Mouse (Mus musculus) heart, embryonic 10.5 days (tissue): ENCODE results near the gene Bag3. TPM values are rescaled to one million over a fixed set of nuclear protein-coding genes. Genes with fewer than 3 reads are reported as not detected.

Experiments
- DNase-seq: peaks from one replicate; pipeline ENCODE4 v3.0.0-alpha.2; 2017; ENCODE audit warnings: low spot score
- H3K27ac ChIP-seq: fragments of 300-500 bp; sonication (generic); 2 replicates; pipeline ENCODE4 v1.5.1; 2016; ENCODE audit warnings: mild to moderate bottlenecking
- H3K27me3 ChIP-seq: fragments of 300-500 bp; sonication (generic); 2 replicates; pipeline ENCODE4 v1.6.1; 2016; ENCODE audit warnings: mild to moderate bottlenecking; ENCODE audit not compliant: poor library complexity, insufficient read depth, severe bottlenecking
- H3K36me3 ChIP-seq: fragments of 300-500 bp; sonication (generic); 2 replicates; pipeline ENCODE4 v1.6.1; 2016; ENCODE audit warnings: mild to moderate bottlenecking, moderate library complexity
- H3K4me1 ChIP-seq: fragments of 300-500 bp; sonication (generic); 2 replicates; pipeline ENCODE4 v1.6.1; 2016; ENCODE audit warnings: mild to moderate bottlenecking
- H3K4me3 ChIP-seq: fragments of 300-500 bp; sonication (generic); 2 replicates; pipeline ENCODE4 v1.5.1; 2016; ENCODE audit warnings: mild to moderate bottlenecking, moderate library complexity
- H3K9me3 ChIP-seq: fragments of 300-500 bp; sonication (generic); 2 replicates; pipeline ENCODE4 v1.6.1; 2016; ENCODE audit warnings: mild to moderate bottlenecking, moderate library complexity
- WGBS: fragments of 180-500 bp; shearing (Covaris S2); methylation state at CpG from one replicate; pipeline ENCODE4 v1.1.7; 2016; 5-methylcytosine and 5-hydroxymethylcytosine counted together
- polyA plus RNA-seq: library from polyadenylated mRNA; unstranded; fragments of >200 nt; fragmentation: Nextera tagmentation; extraction: Ambion mirVana; gene quantifications from 2 replicates; pipeline ENCODE4 v1.2.1, GENCODE M21; 2016

The Bag3 gene
- polyA plus RNA-seq, 1 experiment from 2014 or later: 13.3 TPM

GRCm38 (mm10) chr7:128526611-128527010, 3.2 kb downstream of the Bag3 start:
- 0 out of 2 replicates have a peak, but pooled peaks cover 5% of the 10 kb centered on the region for H3K36me3 ChIP-seq
- WGBS: 57% methylated on average over 6 of the region's 6 CpGs
- H3K27me3 ChIP-seq: no peaks in the 10 kb centered on the region
- H3K4me1 ChIP-seq: peaks cover 65% of the 10 kb centered on the region
- H3K4me3 ChIP-seq: no peak overlapping the region
- no peak for DNase-seq
- no peak overlapping the region for H3K27ac ChIP-seq
- no peaks in the 10 kb centered on the region for H3K9me3 ChIP-seq

DNA sequence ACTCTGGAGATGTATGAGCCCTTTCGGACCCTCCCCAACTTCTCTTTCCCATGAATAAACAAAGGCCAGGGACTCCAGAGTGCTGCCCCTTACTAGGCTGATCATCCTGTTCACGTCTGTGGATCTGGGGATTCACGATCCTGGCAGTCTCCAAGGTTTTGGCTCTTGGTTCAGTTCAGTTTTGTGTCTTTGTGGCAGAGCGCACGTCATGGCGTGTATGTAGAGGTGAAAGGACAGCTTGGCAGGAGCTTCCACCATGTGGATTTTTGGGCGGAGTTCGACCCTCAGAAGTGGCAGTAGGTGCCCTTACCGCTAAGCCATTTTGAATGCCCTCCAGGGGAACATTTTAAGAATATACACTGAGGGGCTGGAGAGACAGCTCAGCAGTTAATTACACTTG, 5.2 kb downstream of the Bag3 start:
- Histone ChIP-seq H3K27ac (peak overlapping the region; percentile 86), H3K36me3 (0 out of 2 replicates have a peak, but pooled peaks cover 5% of the 10 kb centered on the region), H3K4me1 (peaks cover 79% of the 10 kb centered on the region), H3K27me3 (no peaks in the 10 kb centered on the region), H3K4me3 (no peak overlapping the region), H3K9me3 (no peaks in the 10 kb centered on the region)
- 75% methylated on average over 9 of the region's 9 CpGs for WGBS
- no peak for DNase-seq

DNA sequence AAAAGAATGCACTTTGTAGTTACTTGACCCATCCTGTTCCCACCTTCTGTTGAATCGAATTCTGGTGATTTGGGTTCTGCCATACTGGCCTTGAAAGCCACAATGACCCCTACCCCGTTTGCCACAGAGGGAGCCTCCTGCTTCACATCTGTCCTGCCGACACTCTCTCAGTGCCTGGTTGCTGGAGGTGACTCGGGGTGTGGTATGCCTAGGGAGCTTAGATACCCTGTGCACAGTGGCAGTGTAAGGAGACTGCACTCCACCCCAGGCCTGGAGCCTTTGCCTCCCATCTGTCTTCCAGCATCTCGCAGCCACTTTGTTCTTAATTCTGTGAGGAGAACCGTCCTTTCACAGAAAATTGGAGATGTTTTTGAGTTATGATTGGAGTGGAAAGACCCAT, 5.7 kb downstream of the Bag3 start:
- H3K4me3 ChIP-seq: no peak overlapping the region; the same call in 1 of the 2 replicates

DNA sequence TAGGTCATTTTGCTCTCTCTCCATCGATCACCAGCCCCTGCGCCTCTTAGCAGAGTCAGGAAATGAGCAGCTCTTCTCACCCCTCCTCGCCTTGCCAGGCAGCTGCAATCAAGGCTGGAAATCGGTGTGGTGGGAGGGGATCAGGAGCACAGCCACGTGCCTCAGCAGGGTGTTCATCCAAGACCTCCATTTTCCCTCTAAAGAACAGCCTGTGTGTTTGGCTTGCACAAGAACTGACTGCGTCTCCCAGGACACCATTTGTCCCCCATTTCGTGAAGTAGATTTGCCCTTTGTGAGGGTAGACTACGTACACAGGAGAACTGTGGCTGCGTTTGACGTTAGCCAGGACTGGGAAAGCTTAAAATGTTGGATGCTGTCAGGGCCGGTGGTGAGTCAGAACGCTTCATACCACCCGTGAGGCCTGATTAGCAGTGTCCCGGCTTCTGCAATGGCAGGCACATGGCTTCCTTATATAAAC, 6.2 kb downstream of the Bag3 start:
- no peak for DNase-seq
- H3K9me3 ChIP-seq: no peaks in the 10 kb centered on the region
- H3K27me3 ChIP-seq: no peaks in the 10 kb centered on the region
- 11% methylated on average over 14 of the region's 14 CpGs for whole genome bisulfite sequencing
- peaks cover 85% of the 10 kb centered on the region for H3K4me1 ChIP-seq
- peak overlapping the region; percentile 86 for H3K27ac ChIP-seq
- 0 out of 2 replicates have a peak, but pooled peaks cover 5% of the 10 kb centered on the region for H3K36me3 ChIP-seq
- H3K4me3 ChIP-seq: peak overlapping the region; percentile 34; the same call in 1 of the 2 replicates

More for the DNA sequence above, 5.7 kb downstream of the Bag3 start:
- Histone ChIP-seq H3K27me3 (no peaks in the 10 kb centered on the region), H3K4me1 (peaks cover 80% of the 10 kb centered on the region), H3K36me3 (0 out of 2 replicates have a peak, but pooled peaks cover 5% of the 10 kb centered on the region), H3K9me3 (no peaks in the 10 kb centered on the region), H3K27ac (peak overlapping the region; percentile 86)
- WGBS: 20% methylated on average over 6 of the region's 6 CpGs
- no peak for DNase-seq

GRCm38 (mm10) chr7:128531031-128531430, 7.6 kb downstream of the Bag3 start:
- WGBS: 12% methylated on average over 11 of the region's 11 CpGs
- Histone ChIP-seq H3K4me1 (peaks cover 94% of the 10 kb centered on the region), H3K36me3 (no peaks in the 10 kb centered on the region), H3K27me3 (no peaks in the 10 kb centered on the region), H3K9me3 (no peaks in the 10 kb centered on the region), H3K4me3 (peak overlapping the region; percentile 31), H3K27ac (peak overlapping the region; percentile 86)
- no peak for DNase-seq

DNA sequence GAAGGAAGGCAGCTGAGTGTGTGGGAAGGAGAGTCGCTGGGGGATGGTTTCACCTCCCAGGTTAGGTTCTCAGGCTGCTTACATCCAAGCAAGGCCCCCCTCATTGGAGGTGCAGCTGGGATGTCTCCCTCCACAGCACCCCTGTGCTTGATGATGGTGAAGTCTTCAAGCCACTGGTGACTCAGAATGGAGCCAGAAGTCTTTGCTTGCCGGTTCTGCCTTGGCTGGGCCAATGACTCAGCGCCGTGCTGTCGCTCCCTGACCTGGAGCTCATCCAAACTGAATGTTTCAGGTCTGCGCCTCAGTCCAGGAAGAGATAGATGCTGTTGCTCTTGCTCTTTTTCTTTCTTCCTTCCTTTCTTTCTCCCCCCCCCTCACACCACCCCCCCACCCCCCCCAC, 8.5 kb downstream of the Bag3 start:
- H3K4me3 ChIP-seq: peak overlapping the region; percentile 31
- no peaks in the 10 kb centered on the region for H3K36me3 ChIP-seq
- WGBS: 57% methylated on average over 6 of the region's 6 CpGs
- no peaks in the 10 kb centered on the region for H3K27me3 ChIP-seq
- peak overlapping the region; percentile 86 for H3K27ac ChIP-seq
- H3K9me3 ChIP-seq: no peaks in the 10 kb centered on the region
- H3K4me1 ChIP-seq: peaks cover 96% of the 10 kb centered on the region
- no peak for DNase-seq

- H3K36me3 ChIP-seq: no peaks in the 10 kb centered on the region
- 68% methylated on average over 6 of the region's 6 CpGs for WGBS
- H3K4me1 ChIP-seq: peaks cover 98% of the 10 kb centered on the region
- H3K4me3 ChIP-seq: no peak overlapping the region
- DNase-seq: no peak
- no peaks in the 10 kb centered on the region for H3K9me3 ChIP-seq
- H3K27ac ChIP-seq: peak overlapping the region; percentile 86
- no peaks in the 10 kb centered on the region for H3K27me3 ChIP-seq
Measured at GRCm38 (mm10) chr7:128532441-128533166, 9.2 kb downstream of the Bag3 start.

DNA sequence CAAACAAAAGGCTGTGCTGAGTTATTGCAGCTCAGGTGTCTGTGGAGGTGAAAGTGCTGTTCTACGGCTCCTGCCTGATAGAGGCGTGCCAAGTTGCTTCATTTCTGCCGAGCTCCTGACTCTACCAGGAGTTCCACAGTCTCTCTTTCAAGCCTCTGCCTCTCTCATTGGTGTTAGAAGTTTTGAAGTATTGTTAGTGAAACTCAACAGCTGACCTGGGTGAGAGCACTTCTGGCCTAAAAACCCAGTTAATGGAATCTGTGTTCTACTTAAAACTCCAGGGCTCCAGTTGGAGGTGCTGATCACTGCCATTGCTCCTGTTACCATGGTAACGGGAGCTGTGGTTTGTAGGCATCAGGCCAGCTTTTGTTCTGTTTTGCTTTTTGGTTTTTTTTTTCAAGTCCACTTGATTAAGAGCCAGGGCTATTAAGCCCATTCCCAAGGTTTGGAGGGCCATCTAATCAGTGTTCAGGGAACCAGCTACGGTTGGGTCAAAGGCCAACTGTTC, 11.6 kb downstream of the Bag3 start:
- no peak for DNase-seq

GRCm38 (mm10) chr7:128536074-128536473, 12.7 kb downstream of the Bag3 start:
- no peak overlapping the region for H3K4me3 ChIP-seq
- H3K27me3 ChIP-seq: no peaks in the 10 kb centered on the region
- 6% methylated on average over 3 of the region's 3 CpGs for WGBS
- H3K9me3 ChIP-seq: no peaks in the 10 kb centered on the region
- H3K4me1 ChIP-seq: peaks cover 98% of the 10 kb centered on the region
- peak overlapping the region; percentile 83 for H3K27ac ChIP-seq
- peaks cover 14% of the 10 kb centered on the region for H3K36me3 ChIP-seq
- DNase-seq: no peak

More for the DNA sequence above, 11.6 kb downstream of the Bag3 start:
- H3K4me3 ChIP-seq: 0 out of 2 replicates have a peak overlapping the region, but pooled peaks have one; percentile 24
- no peaks in the 10 kb centered on the region for H3K9me3 ChIP-seq
- no peaks in the 10 kb centered on the region for H3K27me3 ChIP-seq
- H3K27ac ChIP-seq: peak overlapping the region; percentile 64
- peaks cover 5% of the 10 kb centered on the region; the same call in 1 of the 2 replicates for H3K36me3 ChIP-seq
- H3K4me1 ChIP-seq: peaks cover 98% of the 10 kb centered on the region
- WGBS: 45% methylated on average over 5 of the region's 5 CpGs

- Histone ChIP-seq H3K4me3 (peak overlapping the region; percentile 12; the same call in 1 of the 2 replicates), H3K36me3 (peaks cover 29% of the 10 kb centered on the region), H3K27me3 (no peaks in the 10 kb centered on the region), H3K9me3 (no peaks in the 10 kb centered on the region), H3K4me1 (peaks cover 98% of the 10 kb centered on the region), H3K27ac (peak overlapping the region; percentile 83)
- no peak for DNase-seq
- 50% methylated on average over 4 of the region's 4 CpGs for WGBS
Measured at GRCm38 (mm10) chr7:128537676-128538075, 14.3 kb downstream of the Bag3 start.

DNA sequence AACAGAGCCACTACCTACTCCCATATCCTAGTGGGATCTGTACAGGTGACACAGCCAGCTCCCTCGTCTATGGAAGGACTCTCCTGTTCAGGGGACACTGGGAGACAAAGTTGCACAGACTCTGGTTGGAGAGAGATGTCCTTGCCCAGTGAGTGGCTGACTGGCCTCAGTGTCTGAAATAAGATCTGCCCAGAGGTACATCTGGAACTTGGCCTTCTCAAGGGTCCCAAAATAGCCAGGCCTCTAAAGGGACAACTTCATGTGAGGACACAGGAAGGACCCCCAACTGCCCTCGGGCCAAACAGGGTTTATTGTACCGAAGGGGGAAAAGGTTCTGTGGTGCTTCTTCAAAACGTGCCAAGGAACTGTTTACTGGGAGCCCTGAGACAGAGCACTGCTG, 14.8 kb downstream of the Bag3 start:
- Histone ChIP-seq H3K4me1 (peaks cover 98% of the 10 kb centered on the region), H3K27ac (peak overlapping the region; percentile 83)

DNA sequence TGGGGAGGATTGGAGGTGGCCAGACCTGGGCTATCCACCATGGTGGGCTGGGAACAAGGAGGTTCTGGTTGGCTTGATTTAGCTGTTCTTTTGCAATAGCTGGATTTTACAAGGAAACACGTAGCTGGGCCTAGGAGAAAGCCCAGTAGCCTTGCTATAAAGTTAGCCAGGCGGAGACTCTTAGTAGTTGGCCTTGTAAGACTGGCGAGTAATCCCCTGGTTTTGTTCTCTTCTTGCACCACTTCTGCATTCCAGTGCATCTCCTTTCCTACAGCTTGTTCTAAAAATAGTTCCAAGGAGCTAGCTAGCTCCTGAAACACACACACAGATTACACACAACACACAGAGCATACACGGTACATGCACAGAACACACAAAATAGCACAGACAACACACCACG, 15.4 kb downstream of the Bag3 start:
- Histone ChIP-seq H3K9me3 (no peaks in the 10 kb centered on the region), H3K4me1 (peaks cover 96% of the 10 kb centered on the region), H3K4me3 (peak overlapping the region; percentile 12; the same call in 1 of the 2 replicates), H3K27me3 (no peaks in the 10 kb centered on the region), H3K36me3 (peaks cover 40% of the 10 kb centered on the region), H3K27ac (peak overlapping the region; percentile 83)
- 56% methylated on average over 5 of the region's 5 CpGs for WGBS
- DNase-seq: no peak

More for the DNA sequence above, 14.8 kb downstream of the Bag3 start:
- H3K36me3 ChIP-seq: peaks cover 35% of the 10 kb centered on the region
- WGBS: 55% methylated on average over 4 of the region's 4 CpGs
- peak overlapping the region; percentile 12; the same call in 1 of the 2 replicates for H3K4me3 ChIP-seq
- DNase-seq: no peak
- H3K9me3 ChIP-seq: no peaks in the 10 kb centered on the region
- H3K27me3 ChIP-seq: no peaks in the 10 kb centered on the region

DNA sequence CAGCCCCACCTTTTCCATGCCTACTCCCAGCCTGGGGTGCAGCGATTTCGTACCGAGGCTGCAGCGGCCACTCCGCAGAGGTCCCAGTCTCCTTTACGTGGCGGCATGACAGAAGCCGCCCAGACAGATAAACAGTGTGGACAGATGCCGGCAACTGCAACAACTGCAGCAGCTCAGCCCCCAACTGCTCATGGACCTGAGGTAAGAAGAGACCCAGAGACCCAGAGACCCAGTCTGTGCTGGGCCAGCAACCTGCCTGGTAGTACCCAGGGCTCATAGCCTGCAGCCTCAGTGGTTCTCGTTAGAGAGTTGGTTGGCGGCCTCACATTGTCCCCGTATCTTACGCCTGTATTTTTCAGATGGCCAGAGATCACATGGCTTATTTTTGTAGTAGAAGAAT, 16.7 kb downstream of the Bag3 start:
- Histone ChIP-seq H3K4me3 (no peak overlapping the region), H3K9me3 (no peaks in the 10 kb centered on the region), H3K27ac (peak overlapping the region; percentile 83; the same call in 1 of the 2 replicates), H3K36me3 (peaks cover 53% of the 10 kb centered on the region), H3K27me3 (no peaks in the 10 kb centered on the region), H3K4me1 (peaks cover 84% of the 10 kb centered on the region)
- no peak for DNase-seq
- WGBS: 86% methylated on average over 13 of the region's 13 CpGs
